Mouse (Mus musculus): ENCODE measurements around the gene Tapbpl.

- TF ChIP-seq POLR2A (IDR thresholded peaks at IDR 0.05; ENCODE audit: borderline replicate concordance, extremely low read depth, low read depth, low read length) (no peak), CTCF (IDR thresholded peaks at IDR 0.05; ENCODE audit: insufficient read depth, low read length) (no peak)
Measured at GRCm38 (mm10) chr6:125186203-125186602, 45.5 kb downstream of the Tapbpl start.

Data from lung, adult 2 months (tissue).